Mouse (Mus musculus) kidney, postnatal 0 days (tissue): ENCODE data around the gene Klhl42. TPM values are rescaled to one million over a fixed set of nuclear protein-coding genes. Genes with fewer than 3 reads are reported as not detected.

Source experiments
- ATAC-seq: fragments of 200-750 bp; cut with Nextera tagmentation; replicated peaks from 2 replicates; pipeline ENCODE4 v1.8.0; 2017; ENCODE audit warnings: low read depth, moderate number of reproducible peaks, moderate TSS enrichment, moderate library complexity; ENCODE audit not compliant: low FRiP score
- DNase-seq: peaks from one replicate; pipeline ENCODE4 v3.0.0-alpha.2; 2016; ENCODE audit warnings: low spot score
- H3K27ac ChIP-seq: fragments of 300-500 bp; sonication (generic); 2 replicates; pipeline ENCODE4 v1.5.1; 2014; ENCODE audit warnings: mild to moderate bottlenecking
- H3K27me3 ChIP-seq: fragments of 300-500 bp; sonication (generic); 2 replicates; pipeline ENCODE4 v1.6.1; 2014; ENCODE audit warnings: low read length, mixed read lengths; ENCODE audit not compliant: insufficient read depth
- H3K36me3 ChIP-seq: fragments of 300-500 bp; sonication (generic); 2 replicates; pipeline ENCODE4 v1.6.1; 2014; ENCODE audit warnings: low read length, mixed read lengths; ENCODE audit not compliant: insufficient read depth
- H3K4me1 ChIP-seq: fragments of 300-500 bp; sonication (generic); replicated peaks from 2 replicates; pipeline ENCODE4 v1.6.1; 2014; ENCODE audit warnings: antibody characterized with exemption, low read length, mixed read lengths; ENCODE audit not compliant: insufficient read depth
- H3K4me2 ChIP-seq: fragments of 300-500 bp; sonication (generic); 2 replicates; pipeline ENCODE4 v1.6.1; 2014; ENCODE audit warnings: mild to moderate bottlenecking, low read length, moderate library complexity, mixed read lengths
- H3K4me3 ChIP-seq: fragments of 300-500 bp; sonication (generic); replicated peaks from 2 replicates; pipeline ENCODE4 v1.5.1; 2014; ENCODE audit warnings: low read depth, low read length
- H3K9ac ChIP-seq: fragments of 300-500 bp; sonication (generic); 2 replicates; pipeline ENCODE4 v1.6.1; 2014; ENCODE audit warnings: low read depth, low read length
- H3K9me3 ChIP-seq: fragments of 300-500 bp; sonication (generic); replicated peaks from 2 replicates; pipeline ENCODE4 v1.6.1; 2016; ENCODE audit warnings: low read length, inconsistent platforms, mixed read lengths
- CTCF ChIP-seq: IDR thresholded peaks from 2 replicates; pipeline ENCODE4 v1.5.1; 2016; ENCODE audit warnings: antibody characterized with exemption, low read depth, mild to moderate bottlenecking, moderate library complexity
- WGBS: fragments of 180-500 bp; shearing (Covaris S2); extraction: QIAGEN DNeasy Blood & Tissue Kit; methylation state at CpG from one replicate; pipeline ENCODE4 v1.1.7; 2014; 5-methylcytosine and 5-hydroxymethylcytosine counted together
- polyA plus RNA-seq: library from polyadenylated mRNA; unstranded; fragments of >200 nt; fragmentation: Nextera tagmentation; extraction: Ambion mirVana; gene quantifications from 2 replicates; pipeline ENCODE4 v1.2.1, GENCODE M21; 2015

The Klhl42 gene
- polyA plus RNA-seq, 1 experiment from 2014 or later = 6.0 TPM

GRCm38 (mm10) chr6:147094771-147095170 is 3.6 kb downstream of the Klhl42 start:
- Histone ChIP-seq H3K4me3 (no peak overlapping the region), H3K27me3 (no peaks in the 10 kb centered on the region), H3K9me3 (no peaks in the 10 kb centered on the region), H3K36me3 (no peaks in the 10 kb centered on the region), H3K27ac (no peak overlapping the region), H3K9ac (no peak overlapping the region), H3K4me1 (peaks cover 8% of the 10 kb centered on the region), H3K4me2 (no peak overlapping the region)
- no peak for ATAC-seq
- no peak for TF ChIP-seq CTCF
- DNase-seq = no peak
- WGBS = 83% methylated on average over 7 of the region's 7 CpGs

- TF ChIP-seq CTCF = 0 out of 2 replicates have a peak, but pooled peaks have one; percentile 5
- Histone ChIP-seq H3K9me3 (no peaks in the 10 kb centered on the region), H3K36me3 (no peaks in the 10 kb centered on the region), H3K9ac (no peak overlapping the region), H3K4me1 (peaks cover 8% of the 10 kb centered on the region), H3K27ac (no peak overlapping the region), H3K4me2 (no peak overlapping the region), H3K27me3 (no peaks in the 10 kb centered on the region), H3K4me3 (no peak overlapping the region)
- ATAC-seq = no peak
- WGBS = 95% methylated on average over 4 of the region's 4 CpGs
- DNase-seq = no peak
These were observed 4.9 kb downstream of the Klhl42 start for GRCm38 (mm10) chr6:147096109-147096508.

- DNase-seq (no peak), ATAC-seq (no peak)
- Histone ChIP-seq H3K4me1 (peaks cover 8% of the 10 kb centered on the region), H3K4me2 (no peak overlapping the region), H3K9ac (no peak overlapping the region), H3K9me3 (no peaks in the 10 kb centered on the region), H3K4me3 (no peak overlapping the region), H3K27me3 (no peaks in the 10 kb centered on the region), H3K27ac (no peak overlapping the region), H3K36me3 (0 out of 2 replicates have a peak, but pooled peaks cover 4% of the 10 kb centered on the region)
- 81% methylated on average over 3 of the region's 3 CpGs for WGBS
- TF ChIP-seq CTCF = no peak
These were observed 5.8 kb downstream of the Klhl42 start for GRCm38 (mm10) chr6:147096934-147097333.

GRCm38 (mm10) chr6:147097346-147097929 is 6.3 kb downstream of the Klhl42 start:
- H3K4me3 ChIP-seq = no peak overlapping the region
- H3K4me2 ChIP-seq = no peak overlapping the region
- no peak for DNase-seq
- TF ChIP-seq CTCF = peak; percentile 23; the same call in 1 of the 2 replicates
- peaks cover 3% of the 10 kb centered on the region for H3K4me1 ChIP-seq
- H3K27me3 ChIP-seq = no peaks in the 10 kb centered on the region
- 71% methylated on average over 8 of the region's 8 CpGs for WGBS
- H3K27ac ChIP-seq = no peak overlapping the region
- H3K36me3 ChIP-seq = 0 out of 2 replicates have a peak, but pooled peaks cover 4% of the 10 kb centered on the region
- ATAC-seq = no peak
- H3K9ac ChIP-seq = no peak overlapping the region
- H3K9me3 ChIP-seq = no peaks in the 10 kb centered on the region

- peak; percentile 24; the same call in 1 of the 2 replicates for TF ChIP-seq CTCF
- H3K4me2 ChIP-seq = peak overlapping the region; percentile 31
- H3K36me3 ChIP-seq = 0 out of 2 replicates have a peak, but pooled peaks cover 4% of the 10 kb centered on the region
- H3K27ac ChIP-seq = 0 out of 2 replicates have a peak overlapping the region, but pooled peaks have one; percentile 14
- no peak overlapping the region for H3K9ac ChIP-seq
- H3K4me3 ChIP-seq = 0 out of 2 replicates have a peak overlapping the region, but pooled peaks have one; percentile 7
- no peaks in the 10 kb centered on the region; the same call in 1 of the 2 replicates for H3K4me1 ChIP-seq
- DNase-seq (peak; percentile 64), ATAC-seq (peak; percentile 79; the same call in 1 of the 2 replicates)
- H3K9me3 ChIP-seq = no peaks in the 10 kb centered on the region
- 41% methylated on average over 19 of the region's 19 CpGs for WGBS
- no peaks in the 10 kb centered on the region for H3K27me3 ChIP-seq
These were observed 8.5 kb downstream of the Klhl42 start for GRCm38 (mm10) chr6:147099458-147100277.

GRCm38 (mm10) chr6:147102293-147102692 is 11.1 kb downstream of the Klhl42 start:
- Histone ChIP-seq H3K27ac (no peak overlapping the region), H3K4me3 (no peak overlapping the region), H3K4me1 (no peaks in the 10 kb centered on the region; the same call in 1 of the 2 replicates), H3K27me3 (no peaks in the 10 kb centered on the region), H3K9me3 (no peaks in the 10 kb centered on the region), H3K4me2 (no peak overlapping the region), H3K9ac (no peak overlapping the region), H3K36me3 (peaks cover 6% of the 10 kb centered on the region; the same call in 1 of the 2 replicates)
- DNase-seq (no peak), ATAC-seq (no peak)
- peak; percentile 35; the same call in 1 of the 2 replicates for TF ChIP-seq CTCF
- 92% methylated on average over 3 of the region's 3 CpGs for WGBS
